Mouse (Mus musculus) lung, embryonic 14.5 days (tissue): ENCODE results near the gene Krtap3-1. TPM values are rescaled to one million over a fixed set of nuclear protein-coding genes. Genes with fewer than 3 reads are reported as not detected.
"Not testable (repeated sequence)": the region's sequence is repeated elsewhere in the genome, so short reads cannot be mapped to it uniquely, and the experiment has no call there.

Source experiments
- ATAC-seq: fragments of 200-750 bp; cut with Nextera tagmentation; 2 replicates; pipeline ENCODE4 v1.8.0; 2017; ENCODE audit warnings: mild to moderate bottlenecking, moderate TSS enrichment, moderate library complexity; ENCODE audit not compliant: insufficient read depth
- DNase-seq: peaks from one replicate; pipeline ENCODE4 v3.0.0-alpha.2; 2015
- H3K27ac ChIP-seq: fragments of 300-500 bp; sonication (generic); 2 replicates; pipeline ENCODE4 v1.5.1; 2014; ENCODE audit warnings: low read depth, mild to moderate bottlenecking, moderate library complexity
- H3K27me3 ChIP-seq: fragments of 300-500 bp; sonication (generic); 2 replicates; pipeline ENCODE4 v1.6.1; 2014; ENCODE audit warnings: low read length, control low read depth; ENCODE audit not compliant: insufficient read depth
- H3K36me3 ChIP-seq: fragments of 300-500 bp; sonication (generic); 2 replicates; pipeline ENCODE4 v1.6.1; 2014; ENCODE audit warnings: control low read depth; ENCODE audit not compliant: insufficient read depth
- H3K4me1 ChIP-seq: fragments of 300-500 bp; sonication (generic); 2 replicates; pipeline ENCODE4 v1.6.1; 2014; ENCODE audit warnings: antibody characterized with exemption, control low read depth; ENCODE audit not compliant: insufficient read depth
- H3K4me2 ChIP-seq: fragments of 300-500 bp; sonication (generic); 2 replicates; pipeline ENCODE4 v1.6.1; 2014; ENCODE audit warnings: mild to moderate bottlenecking
- H3K4me3 ChIP-seq: fragments of 300-500 bp; sonication (generic); 2 replicates; pipeline ENCODE4 v1.5.1; 2014; ENCODE audit warnings: low read depth, low read length
- H3K9ac ChIP-seq: fragments of 300-500 bp; sonication (generic); 2 replicates; pipeline ENCODE4 v1.6.1; 2014
- H3K9me3 ChIP-seq: fragments of 300-500 bp; sonication (generic); 2 replicates; pipeline ENCODE4 v1.6.1; 2016; ENCODE audit warnings: low read depth, low read length, control low read depth
- CTCF ChIP-seq: IDR thresholded peaks from 2 replicates; pipeline ENCODE4 v1.5.1; 2016; ENCODE audit warnings: antibody characterized with exemption, low read depth
- WGBS: fragments of 180-500 bp; shearing (Covaris S2); extraction: QIAGEN DNeasy Blood & Tissue Kit; methylation state at CpG from one replicate; pipeline ENCODE4 v1.1.7; 2014; 5-methylcytosine and 5-hydroxymethylcytosine counted together
- polyA plus RNA-seq: library from polyadenylated mRNA; unstranded; fragments of >200 nt; fragmentation: Nextera tagmentation; extraction: Ambion mirVana; gene quantifications from 2 replicates; pipeline ENCODE4 v1.2.1, GENCODE M21; 2014

Krtap3-1 gene
- not detected in 2 replicates for polyA plus RNA-seq

- no peak for DNase-seq
- 92% methylated on average over 7 of the region's 7 CpGs for WGBS
- no peak within 1 kb of the TSS for H3K9ac ChIP-seq
- H3K36me3 ChIP-seq = no peaks in the 10 kb centered on the region
- no peaks in the 10 kb centered on the region for H3K27me3 ChIP-seq
- H3K27ac ChIP-seq = no peak within 1 kb of the TSS
- no peak within 1 kb of the TSS for H3K4me3 ChIP-seq
- no peak within 1 kb of the TSS for H3K4me2 ChIP-seq
- no peak for TF ChIP-seq CTCF
- no peak for ATAC-seq
- no peaks in the 10 kb centered on the region for H3K4me1 ChIP-seq
- H3K9me3 ChIP-seq = no peaks in the 10 kb centered on the region
These were observed at the start of gene Krtap3-1 for GRCm38 (mm10) chr11:99566530-99566929. Gene Krtap3-1 (minus strand): TSS chr11:99566630.

GRCm38 (mm10) chr11:99614796-99615363 is 48.5 kb upstream of the Krtap3-1 start, which contains the start of gene Krtap2-4:
Gene Krtap2-4 (minus strand): TSS chr11:99614846.
- Histone ChIP-seq H3K9ac (no peak within 1 kb of the TSS), H3K27ac (no peak within 1 kb of the TSS), H3K4me1 (no peaks in the 10 kb centered on the region), H3K36me3 (no peaks in the 10 kb centered on the region), H3K9me3 (no peaks in the 10 kb centered on the region), H3K27me3 (no peaks in the 10 kb centered on the region), H3K4me3 (no peak within 1 kb of the TSS), H3K4me2 (no peak within 1 kb of the TSS)
- DNase-seq = no peak
- no peak for TF ChIP-seq CTCF
- WGBS = 58% methylated on average over 3 of the region's 3 CpGs
- no peak for ATAC-seq

GRCm38 (mm10) chr11:99610089-99610488 is 43.7 kb upstream of the Krtap3-1 start, which contains the start of gene Gm11937:
Gene Gm11937 (minus strand): TSS chr11:99610189.
- H3K4me2 ChIP-seq, H3K9ac ChIP-seq, H3K9me3 ChIP-seq, H3K27me3 ChIP-seq, DNase-seq, H3K27ac ChIP-seq, H3K36me3 ChIP-seq, H3K4me3 ChIP-seq, ATAC-seq, H3K4me1 ChIP-seq: not testable (repeated sequence)
- 54% methylated on average over 1 of the region's 2 CpGs for WGBS

- ATAC-seq (no peak), DNase-seq (no peak)
- no peak for TF ChIP-seq CTCF
- H3K27ac ChIP-seq = no peak overlapping the region
- H3K27me3 ChIP-seq = no peaks in the 10 kb centered on the region
- 75% methylated on average over 1 of the region's 1 CpGs for WGBS
- H3K36me3 ChIP-seq = no peaks in the 10 kb centered on the region
- no peak overlapping the region for H3K9ac ChIP-seq
- H3K4me2 ChIP-seq = no peak overlapping the region
- H3K4me1 ChIP-seq = no peaks in the 10 kb centered on the region
- no peak overlapping the region for H3K4me3 ChIP-seq
- no peaks in the 10 kb centered on the region for H3K9me3 ChIP-seq
These were observed 42.7 kb upstream of the Krtap3-1 start for GRCm38 (mm10) chr11:99609126-99609525.

- ATAC-seq, H3K9me3 ChIP-seq, H3K4me1 ChIP-seq, H3K9ac ChIP-seq, H3K27me3 ChIP-seq, DNase-seq, H3K4me2 ChIP-seq, H3K36me3 ChIP-seq, H3K27ac ChIP-seq, H3K4me3 ChIP-seq: not testable (repeated sequence)
- WGBS = 53% methylated on average over 1 of the region's 1 CpGs
These were observed 36.8 kb upstream of the Krtap3-1 start, which contains the start of gene Gm11938 for GRCm38 (mm10) chr11:99603208-99603607. Gene Gm11938 (minus strand): TSS chr11:99603308.

GRCm38 (mm10) chr11:99597742-99598141 is 31.3 kb upstream of the Krtap3-1 start, which contains the start of gene Krtap9-3:
Gene Krtap9-3 (minus strand): TSS chr11:99598105.
- not testable (repeated sequence) for H3K27ac ChIP-seq, H3K27me3 ChIP-seq, H3K4me2 ChIP-seq, H3K9me3 ChIP-seq, ATAC-seq, H3K36me3 ChIP-seq, H3K9ac ChIP-seq, H3K4me1 ChIP-seq, H3K4me3 ChIP-seq, DNase-seq
- WGBS = 83% methylated on average over 6 of the region's 6 CpGs

- no peak for DNase-seq
- no peak for TF ChIP-seq CTCF
- 70% methylated on average over 6 of the region's 6 CpGs for WGBS
- Histone ChIP-seq H3K4me1 (no peaks in the 10 kb centered on the region), H3K4me3 (no peak within 1 kb of the TSS), H3K9me3 (no peaks in the 10 kb centered on the region), H3K36me3 (no peaks in the 10 kb centered on the region), H3K27me3 (no peaks in the 10 kb centered on the region), H3K27ac (no peak within 1 kb of the TSS), H3K4me2 (no peak within 1 kb of the TSS), H3K9ac (no peak within 1 kb of the TSS)
- no peak for ATAC-seq
These were observed 24.6 kb upstream of the Krtap3-1 start, which contains the start of gene Krtap1-3 for GRCm38 (mm10) chr11:99590981-99591380. Gene Krtap1-3 (minus strand): TSS chr11:99591339.
